Mouse (Mus musculus) left cerebral cortex, postnatal 4 days (tissue): ENCODE data around the gene Gm10273. TPM values are rescaled to one million over a fixed set of nuclear protein-coding genes. Genes with fewer than 3 reads are reported as not detected.

ENCODE experiments used
- total RNA-seq, 2 experiments: library from RNA; stranded (reverse); gene quantifications; 2 replicates each; pipeline ENCODE4 v1.2.3; 2021

Gene Gm10273
- total RNA-seq, 2 experiments from 2014 or later, result 45.0 to 48.3 TPM

Other genes starting within 250 kb of the Gm10273 start
- gene Sept10, start 173.8 kb upstream of the Gm10273 start, total RNA-seq, result 10 to 100 TPM; 16.7 to 18.4 TPM
- gene Sowahc, start 173.7 kb upstream of the Gm10273 start, total RNA-seq, result 10 to 100 TPM; 15.0 to 17.7 TPM
- 10 to 100 TPM; 21.1 to 21.8 TPM for gene P4ha1, start 72.3 kb upstream of the Gm10273 start, total RNA-seq
- gene Pla2g12b, start 8.0 kb downstream of the Gm10273 start, total RNA-seq, result not detected
- gene Oit3, start 46.1 kb downstream of the Gm10273 start, total RNA-seq, result under 1 TPM in 1 of 2 experiments, not detected in 1; 0.32 TPM
- not detected for gene Gm10322, start 220.4 kb downstream of the Gm10273 start, total RNA-seq
- 10 to 100 TPM; 64.7 to 70.4 TPM for gene Mcu, start 221.1 kb downstream of the Gm10273 start, total RNA-seq